In genomic region chr19:47865353-47865947, GRCm38 (mm10) we compare ENCODE assay signal across 8 mouse cellular contexts. TPM values are rescaled to one million over a fixed set of nuclear protein-coding genes. Genes with fewer than 3 reads are reported as not detected.
DNase-seq lines count a peak whose midpoint lies in the region; ATAC-seq lines count a peak whose summit lies in the region.

Gene Gsto2 (plus strand): TSS chr19:47865534.

- peak within 1 kb of the TSS; percentile 68 to 79 for H3K27ac ChIP-seq in heart, embryonic 14.5 days (replicated peaks in 1 of 2; ENCODE audit: control insufficient read depth in 1 of 2, insufficient read depth in 1 of 2, low read depth in 2 of 2, low read length in 2 of 2)
- peak within 1 kb of the TSS; percentile 66 for H3K27ac ChIP-seq in liver, embryonic 13.5 days
- peak within 1 kb of the TSS; percentile 89 for H3K27ac ChIP-seq in stomach, embryonic 16.5 days (ENCODE audit: low read length)

- 0 out of 4 replicates have a peak, but pooled peaks cover 0 to 2% of the 10 kb centered on the region in 2 experiments for H3K4me1 ChIP-seq in heart, embryonic 14.5 days (ENCODE audit: control insufficient read depth in 2 of 2, insufficient read depth in 2 of 2, low read length in 2 of 2)
- H3K4me1 ChIP-seq in liver, embryonic 13.5 days (replicated peaks) = peaks cover 11% of the 10 kb centered on the region
- H3K4me1 ChIP-seq in stomach, embryonic 16.5 days (ENCODE audit: control insufficient read depth, insufficient read depth, low read length) = peaks cover 3% of the 10 kb centered on the region; the same call in 1 of the 2 replicates

- H3K9me3 ChIP-seq in heart, embryonic 14.5 days (ENCODE audit: control insufficient read depth, low read length) = no peaks in the 10 kb centered on the region
- no peaks in the 10 kb centered on the region for H3K9me3 ChIP-seq in liver, embryonic 13.5 days (replicated peaks)
- H3K9me3 ChIP-seq in stomach, embryonic 16.5 days (replicated peaks; ENCODE audit: control insufficient read depth, low read length) = no peaks in the 10 kb centered on the region

- peak within 1 kb of the TSS; percentile 82 for H3K4me2 ChIP-seq in heart, embryonic 14.5 days (ENCODE audit: low read length)
- peak within 1 kb of the TSS; percentile 88 for H3K4me2 ChIP-seq in liver, embryonic 13.5 days
- H3K4me2 ChIP-seq in stomach, embryonic 16.5 days (ENCODE audit: low read depth, low read length) = peak within 1 kb of the TSS; percentile 88

- no peaks in the 10 kb centered on the region for H3K27me3 ChIP-seq in heart, embryonic 14.5 days (ENCODE audit: control insufficient read depth, insufficient read depth, low read length)
- 0 out of 2 replicates have a peak, but pooled peaks cover 5% of the 10 kb centered on the region for H3K27me3 ChIP-seq in liver, embryonic 13.5 days
- no peaks in the 10 kb centered on the region for H3K27me3 ChIP-seq in stomach, embryonic 16.5 days (ENCODE audit: control insufficient read depth, insufficient read depth, low read length)

- peak; percentile 97 for DNase-seq in CD4-positive helper T cell, adult 2 months (ENCODE audit: low read depth, low spot score)
- peak; percentile 78 for DNase-seq in c-Kit-negative CD71-positive TER-119-positive erythroid progenitor cells, embryonic 14.5 days (ENCODE audit: low read depth, low spot score)
- DNase-seq in fibroblast of lung, adult 2 months (ENCODE audit: low read depth) = peak; percentile 85
- DNase-seq in kidney, postnatal 14 days = peak; percentile 96
- DNase-seq in liver, embryonic 13.5 days = peak; percentile 91
- peak; percentile 93 for DNase-seq in neural tube, embryonic 10.5 days (ENCODE audit: extremely low spot score, low spot score)

- peak within 1 kb of the TSS; percentile 60 to 70 for H3K4me3 ChIP-seq in heart, embryonic 14.5 days (ENCODE audit: control insufficient read depth in 1 of 2, insufficient read depth in 1 of 2, low read depth in 1 of 2, low read length in 2 of 2)
- peak within 1 kb of the TSS; percentile 72 for H3K4me3 ChIP-seq in liver, embryonic 13.5 days (replicated peaks)
- peak within 1 kb of the TSS; percentile 70 for H3K4me3 ChIP-seq in stomach, embryonic 16.5 days (replicated peaks; ENCODE audit: low read length)

- H3K9ac ChIP-seq in heart, embryonic 14.5 days (ENCODE audit: low read length) = peak within 1 kb of the TSS; percentile 81
- H3K9ac ChIP-seq in liver, embryonic 13.5 days = peak within 1 kb of the TSS; percentile 77
- H3K9ac ChIP-seq in stomach, embryonic 16.5 days (ENCODE audit: low read length) = peak within 1 kb of the TSS; percentile 87

- peak; percentile 100 for ATAC-seq in heart, embryonic 14.5 days (ENCODE audit: insufficient number of reproducible peaks, insufficient read depth, low FRiP score, low read depth)
- peak; percentile 100 for ATAC-seq in liver, embryonic 13.5 days (ENCODE audit: low read depth)
- peak; percentile 99 for ATAC-seq in stomach, embryonic 16.5 days (ENCODE audit: insufficient read depth, low FRiP score)

- H3K36me3 ChIP-seq in heart, embryonic 14.5 days (ENCODE audit: control insufficient read depth, insufficient read depth, low read length) = peaks cover 23% of the 10 kb centered on the region
- peaks cover 19% of the 10 kb centered on the region for H3K36me3 ChIP-seq in liver, embryonic 13.5 days
- no peaks in the 10 kb centered on the region for H3K36me3 ChIP-seq in stomach, embryonic 16.5 days (ENCODE audit: control insufficient read depth, insufficient read depth, low read length)

- under 1% methylated on average over 49 of the region's 49 CpGs for WGBS in heart, embryonic 14.5 days
- WGBS in liver, embryonic 13.5 days (ENCODE audit: insufficient replicate concordance) = under 1% methylated on average over 49 of the region's 49 CpGs
- under 1% methylated on average over 49 of the region's 49 CpGs for WGBS in stomach, embryonic 16.5 days

RNA-seq across cellular contexts. Expression of gene Gsto2, which starts in this region (rescaled TPM):
- 1.5 and 2.3 TPM in 2 replicates for polyA plus RNA-seq in heart, embryonic 14.5 days (2014; fragmentation: Nextera tagmentation; extraction: Ambion mirVana)
- polyA plus RNA-seq in liver, embryonic 13.5 days (2015; fragmentation: Nextera tagmentation; extraction: Ambion mirVana) = 0.16 and 0.22 TPM in 2 replicates
- 2.0 and 2.6 TPM in 2 replicates for polyA plus RNA-seq in stomach, embryonic 16.5 days (2015; fragmentation: Nextera tagmentation; extraction: Ambion mirVana)

Comparison
In these comparisons a context has a peak if more than half of its experiments do, and no peak if none do; other contexts are left out.
1. Peak in every context shown above with its lines: DNase-seq, ATAC-seq, H3K4me3 ChIP-seq and H3K27ac ChIP-seq.
2. Peak in DNase-seq, ATAC-seq, H3K4me3 ChIP-seq, H3K27ac ChIP-seq, H3K9ac ChIP-seq and H3K4me2 ChIP-seq in liver, embryonic 13.5 days; RNA of the gene not detected or under 1 TPM.